Mouse (Mus musculus) splenic B cell, adult 2 months (primary cell): ENCODE measurements around the gene Ndufb6.
A peak's percentile ranks its signal among the peaks of the same experiment; 100 is the strongest.
"Not testable (repeated sequence)": the region's sequence is repeated elsewhere in the genome, so short reads cannot be mapped to it uniquely, and the experiment has no call there.

Experiments
- DNase-seq: peaks from one replicate; pipeline ENCODE4 v3.0.0-alpha.2; 2011; ENCODE audit warnings: low read depth, low spot score
- H3K27me3 ChIP-seq: 2 replicates; pipeline ENCODE4 v1.6.1; 2012; ENCODE audit warnings: mild to moderate bottlenecking, low read length, moderate library complexity, mixed read lengths; ENCODE audit not compliant: control insufficient read depth, poor library complexity, insufficient read depth, severe bottlenecking
- H3K36me3 ChIP-seq: 2 replicates; pipeline ENCODE4 v1.6.1; 2012; ENCODE audit warnings: mild to moderate bottlenecking, low read length, moderate library complexity, mixed read lengths; ENCODE audit not compliant: control insufficient read depth, poor library complexity, insufficient read depth, severe bottlenecking

Gene Ndufb6

GRCm38 (mm10) chr4:40279276-40279900 is at the start of gene Ndufb6:
TSS of gene Ndufb6 (minus strand) at chr4:40279421.
- Histone ChIP-seq H3K27me3 (no peaks in the 10 kb centered on the region), H3K36me3 (no peaks in the 10 kb centered on the region)
- DNase-seq: peak; percentile 95

GRCm38 (mm10) chr4:40327161-40327560 is 47.9 kb upstream of the Ndufb6 start:
- no peak for DNase-seq
- no peaks in the 10 kb centered on the region for H3K27me3 ChIP-seq

GRCm38 (mm10) chr4:40324620-40325019 is 45.4 kb upstream of the Ndufb6 start:
- no peak for DNase-seq
- H3K27me3 ChIP-seq: no peaks in the 10 kb centered on the region
- H3K36me3 ChIP-seq: no peaks in the 10 kb centered on the region

More at GRCm38 (mm10) chr4:40327161-40327560, 47.9 kb upstream of the Ndufb6 start:
- H3K36me3 ChIP-seq: no peaks in the 10 kb centered on the region

- no peaks in the 10 kb centered on the region for H3K27me3 ChIP-seq
- no peaks in the 10 kb centered on the region for H3K36me3 ChIP-seq
- DNase-seq: no peak
Measured at GRCm38 (mm10) chr4:40317404-40317803, 38.2 kb upstream of the Ndufb6 start.

GRCm38 (mm10) chr4:40313026-40313425 is 33.8 kb upstream of the Ndufb6 start:
- no peaks in the 10 kb centered on the region for H3K36me3 ChIP-seq
- DNase-seq: peak; percentile 79
- no peaks in the 10 kb centered on the region for H3K27me3 ChIP-seq

GRCm38 (mm10) chr4:40312213-40312612 is 33.0 kb upstream of the Ndufb6 start:
- no peaks in the 10 kb centered on the region; the same call in 1 of the 2 replicates for H3K27me3 ChIP-seq
- H3K36me3 ChIP-seq: no peaks in the 10 kb centered on the region
- no peak for DNase-seq

- no peak for DNase-seq
- no peaks in the 10 kb centered on the region; the same call in 1 of the 2 replicates for H3K27me3 ChIP-seq
- H3K36me3 ChIP-seq: no peaks in the 10 kb centered on the region
Measured at GRCm38 (mm10) chr4:40310796-40311383, 31.7 kb upstream of the Ndufb6 start.

- Histone ChIP-seq H3K36me3 (no peaks in the 10 kb centered on the region), H3K27me3 (no peaks in the 10 kb centered on the region; the same call in 1 of the 2 replicates)
- DNase-seq: no peak
Measured at GRCm38 (mm10) chr4:40309682-40310081, 30.5 kb upstream of the Ndufb6 start.

- no peaks in the 10 kb centered on the region for H3K36me3 ChIP-seq
- DNase-seq: no peak
- H3K27me3 ChIP-seq: no peaks in the 10 kb centered on the region
Measured at GRCm38 (mm10) chr4:40302445-40303125, 23.4 kb upstream of the Ndufb6 start.

GRCm38 (mm10) chr4:40301076-40301789 is 22.0 kb upstream of the Ndufb6 start:
- Histone ChIP-seq H3K27me3 (no peaks in the 10 kb centered on the region), H3K36me3 (no peaks in the 10 kb centered on the region)
- peak; percentile 64 for DNase-seq

GRCm38 (mm10) chr4:40299169-40299568 is 19.9 kb upstream of the Ndufb6 start:
- Histone ChIP-seq H3K36me3 (no peaks in the 10 kb centered on the region), H3K27me3 (no peaks in the 10 kb centered on the region)
- DNase-seq: no peak

- not testable (repeated sequence) for DNase-seq, H3K27me3 ChIP-seq, H3K36me3 ChIP-seq
Measured at GRCm38 (mm10) chr4:40291511-40291910, 12.3 kb upstream of the Ndufb6 start.

- no peak for DNase-seq
- Histone ChIP-seq H3K27me3 (no peaks in the 10 kb centered on the region), H3K36me3 (no peaks in the 10 kb centered on the region)
Measured at GRCm38 (mm10) chr4:40289046-40289445, 9.8 kb upstream of the Ndufb6 start.

- peak; percentile 68 for DNase-seq
- Histone ChIP-seq H3K36me3 (no peaks in the 10 kb centered on the region), H3K27me3 (no peaks in the 10 kb centered on the region)
Measured at GRCm38 (mm10) chr4:40287415-40287814, 8.2 kb upstream of the Ndufb6 start.

GRCm38 (mm10) chr4:40285582-40285981 is 6.4 kb upstream of the Ndufb6 start:
- Histone ChIP-seq H3K36me3 (no peaks in the 10 kb centered on the region), H3K27me3 (no peaks in the 10 kb centered on the region)
- peak; percentile 87 for DNase-seq
